Mouse (Mus musculus) A20 (cell line): Measurements from ENCODE around the gene Olfr1383.
"Not testable (repeated sequence)": the region's sequence is repeated elsewhere in the genome, so short reads cannot be mapped to it uniquely, and the experiment has no call there.

Experiments used
- DNase-seq: peaks from one replicate; pipeline ENCODE4 v3.0.0-alpha.2; 2011; ENCODE audit warnings: low read depth, low spot score

Gene Olfr1383

DNA sequence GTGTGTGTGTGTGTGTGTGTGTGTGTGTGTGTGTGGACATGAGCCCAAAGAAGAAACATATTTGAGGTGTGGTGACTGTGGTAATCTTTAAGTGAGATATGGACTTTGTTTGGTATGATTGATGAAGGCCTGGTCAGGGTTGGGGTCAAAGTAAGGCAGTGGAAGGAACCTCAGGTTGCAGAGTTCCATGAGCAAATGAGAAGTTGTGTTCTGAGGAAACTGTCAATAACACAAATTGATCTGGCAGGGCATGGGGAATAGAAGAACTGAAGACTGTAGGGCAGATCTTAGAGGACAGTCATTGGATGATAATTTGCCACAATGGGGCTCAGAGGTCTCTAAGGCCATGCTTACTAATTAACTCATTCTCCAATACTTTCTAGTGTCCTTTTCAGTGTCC, at the start of gene Olfr1383:
Olfr1383 (plus strand) TSS at position 301 of the 400 bp plus-strand sequence.
- no peak for DNase-seq

DNA sequence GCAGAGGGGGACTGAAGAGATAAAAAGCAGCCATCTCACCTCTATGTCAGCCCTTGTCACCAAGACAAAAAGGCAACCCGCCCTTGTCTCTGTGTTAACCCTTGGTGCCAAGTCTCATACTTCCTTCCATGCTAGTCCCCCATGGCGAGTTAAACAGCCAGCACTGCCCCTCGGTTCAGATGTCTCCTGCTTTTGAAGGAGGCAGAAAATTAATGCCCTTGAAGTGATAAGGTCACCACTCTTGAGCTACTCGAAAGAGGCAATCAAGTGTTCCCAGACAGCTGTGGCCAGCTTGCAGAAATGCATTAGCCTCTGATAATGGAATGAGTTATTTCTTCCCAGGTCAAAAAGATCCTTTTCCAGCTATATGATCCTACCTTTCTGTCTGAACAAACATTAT, 33.5 kb upstream of the Olfr1383 start:
- DNase-seq = no peak

DNA sequence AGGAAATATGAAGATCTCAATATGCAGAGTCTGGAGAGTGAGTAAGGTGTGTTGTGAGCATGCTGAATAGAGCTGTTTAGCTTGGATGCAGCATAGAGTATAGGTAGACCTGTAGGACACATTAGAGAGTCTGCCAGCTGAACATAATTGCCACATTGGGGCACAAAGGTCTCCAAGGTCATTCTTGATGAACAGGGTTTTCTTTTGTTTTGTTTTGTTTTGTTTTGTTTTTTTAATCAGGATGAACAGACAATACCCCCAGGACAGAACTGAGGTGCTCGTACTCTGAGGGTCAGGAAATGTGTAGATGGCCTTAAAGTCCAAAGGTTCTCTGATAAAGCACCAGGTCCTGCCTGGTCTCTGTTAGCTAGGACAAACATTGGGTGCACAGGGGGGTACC, 30.7 kb upstream of the Olfr1383 start, which contains the start of gene Olfr1385:
Olfr1385 (plus strand) TSS at position 301 of the 400 bp plus-strand sequence.
- DNase-seq = not testable (repeated sequence)

DNA sequence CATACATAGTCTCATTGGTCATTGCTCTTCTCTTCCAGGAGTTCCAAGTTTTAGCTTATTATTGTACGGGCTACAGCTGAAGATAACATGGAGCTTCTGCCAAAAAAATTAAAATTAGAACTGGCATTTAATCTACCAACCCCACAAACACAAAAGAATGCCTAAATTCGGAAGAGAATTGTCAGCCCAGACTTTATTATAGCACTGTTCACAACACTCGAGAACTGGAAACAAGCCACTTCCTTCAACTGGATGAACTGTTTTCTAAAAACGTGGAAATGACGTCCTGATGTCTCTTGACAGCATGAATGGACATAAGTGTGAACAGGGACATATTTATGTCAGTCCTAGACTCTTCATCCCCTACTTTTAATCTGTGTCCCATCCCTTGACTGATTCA, 1.4 kb upstream of the Olfr1383 start:
- no peak for DNase-seq

DNA sequence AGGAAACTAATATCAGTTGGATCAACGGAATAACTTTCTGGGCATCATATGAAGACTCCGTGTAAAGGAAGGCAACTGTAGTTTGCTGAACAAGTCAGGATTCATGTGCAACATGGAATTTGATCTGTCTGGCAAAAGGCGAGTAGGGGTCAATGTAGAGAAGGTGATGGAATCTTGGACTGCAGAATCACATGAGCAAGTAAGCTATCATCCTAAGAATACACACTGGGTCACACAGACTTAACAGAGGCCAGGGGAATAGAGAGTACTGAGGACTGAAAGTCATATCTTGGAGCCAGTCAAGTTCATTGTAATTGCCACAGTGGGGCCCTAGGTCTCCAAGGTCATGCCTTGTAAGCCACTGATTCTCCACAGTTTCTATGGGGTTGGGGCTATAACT, 8.5 kb downstream of the Olfr1383 start, which contains the start of gene Olfr1382:
Olfr1382 (plus strand) TSS at position 301 of the 400 bp plus-strand sequence.
- DNase-seq = no peak

- no peak for DNase-seq
These were observed 13.3 kb downstream of the Olfr1383 start for GRCm38 (mm10) chr11:49532761-49533160.

GRCm38 (mm10) chr11:49536631-49537030, 17.2 kb downstream of the Olfr1383 start:
- peak; percentile 6 for DNase-seq

DNA sequence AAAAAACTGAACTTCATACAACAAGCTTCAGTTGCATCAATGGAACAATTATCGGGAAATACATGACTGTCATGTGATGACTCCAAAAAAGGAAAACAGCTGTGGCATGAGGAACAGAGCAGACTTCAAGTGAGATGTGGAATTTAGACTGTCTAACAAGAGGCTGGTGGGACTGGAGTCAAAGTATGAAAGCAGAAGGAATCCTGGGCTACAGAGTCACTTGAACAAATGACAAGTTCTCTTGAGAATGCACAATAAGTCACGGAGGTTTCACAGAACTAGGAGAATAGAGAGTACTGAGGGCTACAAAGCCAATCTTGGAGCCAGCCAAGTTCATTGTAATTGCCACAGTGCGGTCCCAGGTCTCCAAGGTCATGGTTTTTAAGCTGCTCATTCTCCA, 23.7 kb downstream of the Olfr1383 start, which contains the start of gene Olfr1381:
Olfr1381 (plus strand) TSS at position 301 of the 400 bp plus-strand sequence.
- DNase-seq = not testable (repeated sequence)

- DNase-seq = peak; percentile 33
These were observed 34.6 kb downstream of the Olfr1383 start for GRCm38 (mm10) chr11:49554033-49554432.

GRCm38 (mm10) chr11:49556578-49556977, 37.1 kb downstream of the Olfr1383 start, which contains the start of gene Olfr1380:
TSS of gene Olfr1380 (plus strand) at chr11:49556878.
- DNase-seq = not testable (repeated sequence)

DNA sequence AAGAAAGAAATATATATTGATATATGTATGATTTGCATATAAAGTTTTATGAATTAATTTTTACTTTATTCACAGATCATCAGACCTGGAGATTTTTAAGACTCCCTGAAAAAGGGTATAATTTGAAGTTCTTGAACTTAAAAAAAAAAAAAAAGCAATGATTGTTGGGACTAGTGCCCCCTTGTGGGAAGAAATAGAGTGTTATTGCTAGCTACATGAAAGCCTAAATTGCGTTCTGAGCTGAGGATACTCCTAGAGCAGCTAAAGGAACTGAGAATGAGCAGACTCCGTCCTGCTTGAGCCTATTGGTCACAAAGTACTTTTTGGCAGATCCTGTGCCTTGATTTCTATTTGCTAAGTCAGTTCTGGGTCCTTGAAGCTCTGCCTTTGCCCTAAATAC, 55.6 kb downstream of the Olfr1383 start:
- DNase-seq = peak; percentile 41
